Mouse (Mus musculus) embryonic fibroblast, embryonic 13.5 days (primary cell): ENCODE results near the gene Cyth2. TPM values are rescaled to one million over a fixed set of nuclear protein-coding genes. Genes with fewer than 3 reads are reported as not detected.

Source experiments
- H3K27ac ChIP-seq: 2 replicates; pipeline ENCODE4 v1.5.1; 2012; ENCODE audit warnings: low read length, control low read depth, inconsistent platforms; ENCODE audit not compliant: insufficient read depth
- H3K4me1 ChIP-seq: 2 replicates; pipeline ENCODE4 v1.6.1; 2011; ENCODE audit warnings: low read length; ENCODE audit not compliant: control insufficient read depth, insufficient read depth
- H3K4me3 ChIP-seq: 2 replicates; pipeline ENCODE4 v1.5.1; 2011; ENCODE audit warnings: mild to moderate bottlenecking, control low read depth, low read length; ENCODE audit not compliant: insufficient read depth
- CTCF ChIP-seq: IDR thresholded peaks from 2 replicates; pipeline ENCODE4 v1.5.1; 2011; ENCODE audit warnings: mild to moderate bottlenecking, control low read depth, low read length, moderate library complexity, borderline replicate concordance; ENCODE audit not compliant: insufficient read depth
- POLR2A ChIP-seq: IDR thresholded peaks from 2 replicates; pipeline ENCODE4 v1.6.1; 2011; ENCODE audit warnings: low read depth, mild to moderate bottlenecking, control low read depth, low read length, moderate library complexity
- polyA plus RNA-seq: library from polyadenylated mRNA; stranded (reverse); fragments of >200 nt; gene quantifications from 2 replicates; pipeline ENCODE4 v1.2.4, GENCODE M21; 2011; ENCODE audit warnings: low read depth; ENCODE audit not compliant: missing spikeins, insufficient read length

Gene Cyth2
- polyA plus RNA-seq, 1 experiment: 63.7 TPM

GRCm38 (mm10) chr7:45786661-45787413 lies 27.5 kb downstream of the Cyth2 start:
- Histone ChIP-seq H3K27ac (no peak overlapping the region), H3K4me1 (peaks cover 6% of the 10 kb centered on the region; the same call in 1 of the 2 replicates), H3K4me3 (peak overlapping the region; percentile 78)
- TF ChIP-seq POLR2A: peak; percentile 39; the same call in 1 of the 2 replicates
- TF ChIP-seq CTCF: no peak

DNA sequence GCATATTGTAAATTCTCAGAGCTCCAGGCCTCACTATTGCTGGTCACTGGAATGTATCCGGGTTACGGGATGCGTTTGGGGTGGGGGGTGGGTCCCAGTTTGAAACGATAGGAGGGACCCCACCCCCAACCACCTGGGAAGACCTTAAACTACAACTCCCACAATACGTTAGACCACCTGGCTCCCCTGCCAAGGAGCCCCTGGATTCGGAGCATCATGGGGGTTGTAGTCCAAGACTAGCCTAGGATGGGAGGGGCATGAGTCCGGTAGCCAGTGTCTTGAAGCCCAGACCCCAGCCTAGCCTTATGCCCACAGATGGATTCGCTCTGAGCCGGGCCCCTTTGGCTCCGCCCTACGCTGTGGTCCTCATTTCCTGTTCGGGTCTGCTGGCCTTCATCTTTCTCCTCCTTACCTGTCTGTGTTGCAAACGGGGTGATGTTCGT lies 28.2 kb downstream of the Cyth2 start:
- TF ChIP-seq CTCF: no peak
- TF ChIP-seq POLR2A: 0 out of 2 replicates have a peak, but pooled peaks have one; percentile 1
- Histone ChIP-seq H3K4me3 (peak overlapping the region; percentile 78), H3K27ac (no peak overlapping the region), H3K4me1 (peaks cover 6% of the 10 kb centered on the region; the same call in 1 of the 2 replicates)

GRCm38 (mm10) chr7:45785388-45786135 lies 28.8 kb downstream of the Cyth2 start:
- peak overlapping the region; percentile 78 for H3K4me3 ChIP-seq
- no peak overlapping the region for H3K27ac ChIP-seq
- TF ChIP-seq POLR2A: peak; percentile 16; the same call in 1 of the 2 replicates
- no peak for TF ChIP-seq CTCF
- H3K4me1 ChIP-seq: peaks cover 6% of the 10 kb centered on the region; the same call in 1 of the 2 replicates

GRCm38 (mm10) chr7:45784524-45785372 lies 29.6 kb downstream of the Cyth2 start, which contains the start of gene Sult2b1:
TSS of gene Sult2b1 (minus strand) at chr7:45784669.
- Histone ChIP-seq H3K27ac (no peak within 1 kb of the TSS), H3K4me1 (peaks cover 6% of the 10 kb centered on the region; the same call in 1 of the 2 replicates), H3K4me3 (peak within 1 kb of the TSS; percentile 78)
- TF ChIP-seq CTCF (no peak), POLR2A (no peak)

DNA sequence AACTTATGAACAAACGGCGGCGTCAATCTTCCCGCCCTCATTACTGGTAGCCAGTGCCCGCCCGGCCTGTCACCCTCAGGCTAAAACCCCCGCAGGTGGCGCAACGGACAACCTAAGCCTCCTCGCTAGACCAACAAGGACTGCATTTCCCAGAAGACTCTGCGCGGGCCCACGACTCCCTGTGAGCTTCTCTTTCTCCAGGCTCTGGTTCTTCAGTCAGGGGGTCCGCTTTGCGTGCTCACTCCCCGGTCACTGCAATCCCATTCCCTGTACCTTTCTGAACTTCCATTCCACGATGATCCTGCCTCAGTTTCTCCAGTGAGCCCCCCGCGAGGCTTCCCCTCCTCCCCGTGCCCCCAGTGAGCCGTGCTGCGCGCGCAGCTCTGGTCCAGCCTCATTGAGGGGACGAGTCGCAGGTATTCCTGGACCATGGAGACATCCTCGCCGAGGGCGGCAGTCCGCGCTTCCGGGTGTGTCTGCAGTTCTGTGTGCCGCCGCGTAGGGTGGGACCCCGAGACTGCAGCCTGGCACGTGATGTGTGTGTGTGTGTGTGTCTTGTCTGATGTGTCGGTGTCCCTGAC lies 30.8 kb downstream of the Cyth2 start, which contains the start of gene Lmtk3:
TSS of gene Lmtk3 (plus strand) at position 228 of the 581 bp plus-strand sequence.
- TF ChIP-seq POLR2A (peak; percentile 51; the same call in 1 of the 2 replicates), CTCF (no peak)
- no peak within 1 kb of the TSS for H3K27ac ChIP-seq
- peak within 1 kb of the TSS; percentile 53 for H3K4me3 ChIP-seq
- peaks cover 6% of the 10 kb centered on the region; the same call in 1 of the 2 replicates for H3K4me1 ChIP-seq

DNA sequence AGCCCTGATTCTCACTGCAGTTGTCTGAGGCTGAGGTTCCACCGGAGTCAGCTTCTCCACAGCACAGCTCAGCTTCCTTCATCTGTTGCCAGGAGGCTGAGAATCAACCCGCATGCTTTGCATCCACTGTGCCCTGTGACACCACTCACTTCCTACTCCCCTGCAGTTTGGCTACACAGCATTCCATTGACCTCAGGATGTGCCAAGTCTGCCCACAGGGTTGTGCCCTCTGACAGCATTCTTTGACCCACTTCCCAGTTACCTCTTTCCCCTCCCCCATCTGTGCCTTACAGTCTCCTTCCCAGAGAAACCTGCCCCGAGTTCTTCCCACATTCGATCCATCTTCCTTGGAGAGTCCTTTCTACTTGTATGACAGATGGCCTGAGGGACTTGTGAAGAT lies 32.1 kb downstream of the Cyth2 start:
- peaks cover 6% of the 10 kb centered on the region; the same call in 1 of the 2 replicates for H3K4me1 ChIP-seq
- H3K27ac ChIP-seq: no peak overlapping the region
- TF ChIP-seq POLR2A (no peak), CTCF (no peak)
- no peak overlapping the region for H3K4me3 ChIP-seq

GRCm38 (mm10) chr7:45779081-45779641 lies 35.2 kb downstream of the Cyth2 start:
- Histone ChIP-seq H3K27ac (no peak overlapping the region), H3K4me3 (no peak overlapping the region), H3K4me1 (no peaks in the 10 kb centered on the region)
- TF ChIP-seq CTCF (no peak), POLR2A (no peak)

GRCm38 (mm10) chr7:45775237-45775636 lies 39.1 kb downstream of the Cyth2 start:
- no peaks in the 10 kb centered on the region for H3K4me1 ChIP-seq

More at GRCm38 (mm10) chr7:45775237-45775636, 39.1 kb downstream of the Cyth2 start:
- Histone ChIP-seq H3K4me3 (no peak overlapping the region), H3K27ac (no peak overlapping the region)
- no peak for TF ChIP-seq POLR2A
- no peak for TF ChIP-seq CTCF
